Mouse (Mus musculus) hindlimb bud, embryonic 11.5 days (tissue): ENCODE measurements around the gene Ppp1r26.

Experiments used
- DNase-seq: peaks from one replicate; pipeline ENCODE4 v3.0.0-alpha.2; 2012; ENCODE audit warnings: low read depth, low spot score; ENCODE audit errors: extremely low spot score

Gene Ppp1r26

GRCm38 (mm10) chr2:28496671-28497070, 50.1 kb downstream of the Ppp1r26 start, which contains the start of gene Gbgt1:
Gbgt1 (plus strand) TSS chr2:28496891.
- DNase-seq, result no peak

GRCm38 (mm10) chr2:28497561-28497960, 51.0 kb downstream of the Ppp1r26 start:
- no peak for DNase-seq

GRCm38 (mm10) chr2:28498431-28498830, 51.8 kb downstream of the Ppp1r26 start:
- DNase-seq, result no peak

- DNase-seq, result no peak
Observed at GRCm38 (mm10) chr2:28502987-28503386, 56.4 kb downstream of the Ppp1r26 start.

GRCm38 (mm10) chr2:28504676-28505075, 58.1 kb downstream of the Ppp1r26 start:
- no peak for DNase-seq
